Mouse (Mus musculus): ENCODE data around the gene Nckap5l. TPM values are rescaled to one million over a fixed set of nuclear protein-coding genes. Genes with fewer than 3 reads are reported as not detected.

The Nckap5l gene
- polyA plus RNA-seq, 1 experiment, result 3.1 TPM

- H3K27ac ChIP-seq (ENCODE audit: insufficient read depth, low read depth, low read length), result peak overlapping the region; percentile 28
- 62% methylated on average over 4 of the region's 4 CpGs for WGBS
- peaks cover 4% of the 10 kb centered on the region; the same call in 1 of the 2 replicates for H3K4me1 ChIP-seq (ENCODE audit: control insufficient read depth, insufficient read depth, low read length)
- no peaks in the 10 kb centered on the region for H3K36me3 ChIP-seq (ENCODE audit: control insufficient read depth, insufficient read depth, low read length)
- DNase-seq, result no peak
- TF ChIP-seq CTCF (conservative IDR thresholded peaks at IDR 0.05; ENCODE audit: insufficient read depth, insufficient read length, low read depth, low read length) (no peak), POLR2A (IDR thresholded peaks at IDR 0.05; ENCODE audit: low read depth, low read length) (no peak)
- no peaks in the 10 kb centered on the region for H3K27me3 ChIP-seq (replicated peaks; ENCODE audit: control insufficient read depth, insufficient read depth, low read length)
- no peak overlapping the region for H3K4me3 ChIP-seq (ENCODE audit: insufficient read depth, low read depth, low read length)
Observed at GRCm38 (mm10) chr15:99469736-99470135, 12.2 kb upstream of the Nckap5l start.

- Histone ChIP-seq H3K36me3 (ENCODE audit: control insufficient read depth, insufficient read depth, low read length) (no peaks in the 10 kb centered on the region), H3K27ac (ENCODE audit: insufficient read depth, low read depth, low read length) (no peak overlapping the region), H3K27me3 (replicated peaks; ENCODE audit: control insufficient read depth, insufficient read depth, low read length) (no peaks in the 10 kb centered on the region), H3K4me1 (ENCODE audit: control insufficient read depth, insufficient read depth, low read length) (peaks cover 4% of the 10 kb centered on the region; the same call in 1 of the 2 replicates), H3K4me3 (ENCODE audit: insufficient read depth, low read depth, low read length) (no peak overlapping the region)
- WGBS, result 28% methylated on average over 3 of the region's 3 CpGs
- DNase-seq, result peak; percentile 85
- TF ChIP-seq CTCF (conservative IDR thresholded peaks at IDR 0.05; ENCODE audit: insufficient read depth, insufficient read length, low read depth, low read length), result peak; percentile 71
- no peak for TF ChIP-seq POLR2A (IDR thresholded peaks at IDR 0.05; ENCODE audit: low read depth, low read length)
Observed at GRCm38 (mm10) chr15:99469067-99469466, 11.5 kb upstream of the Nckap5l start.

- Histone ChIP-seq H3K36me3 (ENCODE audit: control insufficient read depth, insufficient read depth, low read length) (no peaks in the 10 kb centered on the region), H3K27ac (ENCODE audit: insufficient read depth, low read depth, low read length) (no peak overlapping the region), H3K4me3 (ENCODE audit: insufficient read depth, low read depth, low read length) (no peak overlapping the region), H3K27me3 (replicated peaks; ENCODE audit: control insufficient read depth, insufficient read depth, low read length) (no peaks in the 10 kb centered on the region), H3K4me1 (ENCODE audit: control insufficient read depth, insufficient read depth, low read length) (peaks cover 3% of the 10 kb centered on the region; the same call in 1 of the 2 replicates)
- no peak for DNase-seq
- WGBS, result 60% methylated on average over 13 of the region's 13 CpGs
- TF ChIP-seq CTCF (conservative IDR thresholded peaks at IDR 0.05; ENCODE audit: insufficient read depth, insufficient read length, low read depth, low read length) (no peak), POLR2A (IDR thresholded peaks at IDR 0.05; ENCODE audit: low read depth, low read length) (no peak)
Observed at GRCm38 (mm10) chr15:99463194-99463593, 5.6 kb upstream of the Nckap5l start.

- Histone ChIP-seq H3K4me3 (ENCODE audit: insufficient read depth, low read depth, low read length) (peak overlapping the region; percentile 84), H3K4me1 (ENCODE audit: control insufficient read depth, insufficient read depth, low read length) (peaks cover 5% of the 10 kb centered on the region; the same call in 1 of the 2 replicates), H3K36me3 (ENCODE audit: control insufficient read depth, insufficient read depth, low read length) (no peaks in the 10 kb centered on the region), H3K27ac (ENCODE audit: insufficient read depth, low read depth, low read length) (no peak overlapping the region), H3K27me3 (replicated peaks; ENCODE audit: control insufficient read depth, insufficient read depth, low read length) (no peaks in the 10 kb centered on the region)
- TF ChIP-seq POLR2A (IDR thresholded peaks at IDR 0.05; ENCODE audit: low read depth, low read length), result no peak
- TF ChIP-seq CTCF (conservative IDR thresholded peaks at IDR 0.05; ENCODE audit: insufficient read depth, insufficient read length, low read depth, low read length), result no peak
- peak; percentile 59 for DNase-seq
- 6% methylated on average over 43 of the region's 43 CpGs for WGBS
Observed at GRCm38 (mm10) chr15:99456963-99457605, 464 bp downstream of the Nckap5l start.

- TF ChIP-seq POLR2A (IDR thresholded peaks at IDR 0.05; ENCODE audit: low read depth, low read length), result no peak
- TF ChIP-seq CTCF (conservative IDR thresholded peaks at IDR 0.05; ENCODE audit: insufficient read depth, insufficient read length, low read depth, low read length), result no peak
- Histone ChIP-seq H3K27me3 (replicated peaks; ENCODE audit: control insufficient read depth, insufficient read depth, low read length) (no peaks in the 10 kb centered on the region), H3K27ac (ENCODE audit: insufficient read depth, low read depth, low read length) (no peak overlapping the region), H3K4me1 (ENCODE audit: control insufficient read depth, insufficient read depth, low read length) (peaks cover 5% of the 10 kb centered on the region; the same call in 1 of the 2 replicates), H3K4me3 (ENCODE audit: insufficient read depth, low read depth, low read length) (peak overlapping the region; percentile 84), H3K36me3 (ENCODE audit: control insufficient read depth, insufficient read depth, low read length) (no peaks in the 10 kb centered on the region)
- DNase-seq, result peak; percentile 17
- WGBS, result 52% methylated on average over 7 of the region's 7 CpGs
Observed at GRCm38 (mm10) chr15:99456338-99456962, 1.1 kb downstream of the Nckap5l start.

- no peak for DNase-seq
- TF ChIP-seq POLR2A (IDR thresholded peaks at IDR 0.05; ENCODE audit: low read depth, low read length) (no peak), CTCF (conservative IDR thresholded peaks at IDR 0.05; ENCODE audit: insufficient read depth, insufficient read length, low read depth, low read length) (no peak)
- Histone ChIP-seq H3K27ac (ENCODE audit: insufficient read depth, low read depth, low read length) (no peak overlapping the region), H3K27me3 (replicated peaks; ENCODE audit: control insufficient read depth, insufficient read depth, low read length) (no peaks in the 10 kb centered on the region), H3K36me3 (ENCODE audit: control insufficient read depth, insufficient read depth, low read length) (no peaks in the 10 kb centered on the region), H3K4me3 (ENCODE audit: insufficient read depth, low read depth, low read length) (no peak overlapping the region), H3K4me1 (ENCODE audit: control insufficient read depth, insufficient read depth, low read length) (peaks cover 5% of the 10 kb centered on the region; the same call in 1 of the 2 replicates)
- 92% methylated on average over 3 of the region's 3 CpGs for WGBS
Observed at GRCm38 (mm10) chr15:99455415-99455814, 2.1 kb downstream of the Nckap5l start.

GRCm38 (mm10) chr15:99454585-99455279 is 2.8 kb downstream of the Nckap5l start:
- H3K36me3 ChIP-seq (ENCODE audit: control insufficient read depth, insufficient read depth, low read length), result no peaks in the 10 kb centered on the region
- H3K27ac ChIP-seq (ENCODE audit: insufficient read depth, low read depth, low read length), result no peak overlapping the region
- H3K4me3 ChIP-seq (ENCODE audit: insufficient read depth, low read depth, low read length), result no peak overlapping the region
- no peak for TF ChIP-seq CTCF (conservative IDR thresholded peaks at IDR 0.05; ENCODE audit: insufficient read depth, insufficient read length, low read depth, low read length)
- TF ChIP-seq POLR2A (IDR thresholded peaks at IDR 0.05; ENCODE audit: low read depth, low read length), result no peak
- peaks cover 5% of the 10 kb centered on the region; the same call in 1 of the 2 replicates for H3K4me1 ChIP-seq (ENCODE audit: control insufficient read depth, insufficient read depth, low read length)
- no peaks in the 10 kb centered on the region for H3K27me3 ChIP-seq (replicated peaks; ENCODE audit: control insufficient read depth, insufficient read depth, low read length)
- WGBS, result 80% methylated on average over 7 of the region's 7 CpGs
- no peak for DNase-seq
